Mouse (Mus musculus) midbrain, embryonic 15.5 days (tissue): ENCODE results near the gene Nsmf. TPM values are rescaled to one million over a fixed set of nuclear protein-coding genes. Genes with fewer than 3 reads are reported as not detected.

Source experiments
- ATAC-seq: fragments of 200-750 bp; cut with Nextera tagmentation; replicated peaks from 2 replicates; pipeline ENCODE4 v1.8.0; 2017; ENCODE audit warnings: moderate TSS enrichment
- H3K27ac ChIP-seq: fragments of 300-500 bp; sonication (generic); 2 replicates; pipeline ENCODE4 v1.5.1; 2015; ENCODE audit warnings: mild to moderate bottlenecking, inconsistent platforms
- H3K27me3 ChIP-seq: fragments of 300-500 bp; sonication (generic); replicated peaks from 2 replicates; pipeline ENCODE4 v1.6.1; 2015; ENCODE audit warnings: inconsistent platforms
- H3K36me3 ChIP-seq: fragments of 300-500 bp; sonication (generic); replicated peaks from 2 replicates; pipeline ENCODE4 v1.6.1; 2015; ENCODE audit warnings: inconsistent platforms
- H3K4me1 ChIP-seq: fragments of 300-500 bp; sonication (generic); 2 replicates; pipeline ENCODE4 v1.6.1; 2015; ENCODE audit warnings: inconsistent platforms
- H3K4me2 ChIP-seq: fragments of 300-500 bp; sonication (generic); 2 replicates; pipeline ENCODE4 v1.6.1; 2015; ENCODE audit warnings: inconsistent platforms, mild to moderate bottlenecking, moderate library complexity
- H3K4me3 ChIP-seq: fragments of 300-500 bp; sonication (generic); 2 replicates; pipeline ENCODE4 v1.5.1; 2015; ENCODE audit warnings: mild to moderate bottlenecking, inconsistent platforms
- H3K9ac ChIP-seq: fragments of 300-500 bp; sonication (generic); 2 replicates; pipeline ENCODE4 v1.6.1; 2015; ENCODE audit warnings: mild to moderate bottlenecking, inconsistent platforms
- H3K9me3 ChIP-seq: fragments of 300-500 bp; sonication (generic); 2 replicates; pipeline ENCODE4 v1.6.1; 2016; ENCODE audit warnings: inconsistent platforms
- whole genome bisulfite sequencing: fragments of 180-500 bp; shearing (Covaris S2); methylation state at CpG from one replicate; pipeline ENCODE4 v1.1.7; 2015; ENCODE audit warnings: mixed read lengths; 5-methylcytosine and 5-hydroxymethylcytosine counted together
- polyA plus RNA-seq: library from polyadenylated mRNA; unstranded; fragments of >200 nt; fragmentation: Nextera tagmentation; extraction: Ambion mirVana; gene quantifications from 2 replicates; pipeline ENCODE4 v1.2.1, GENCODE M21; 2015

Nsmf gene
- polyA plus RNA-seq, 1 experiment from 2014 or later, result 180 TPM

- H3K36me3 ChIP-seq, result peaks cover 17% of the 10 kb centered on the region
- H3K9ac ChIP-seq, result no peak overlapping the region
- no peak overlapping the region for H3K4me3 ChIP-seq
- H3K27me3 ChIP-seq, result no peaks in the 10 kb centered on the region
- H3K27ac ChIP-seq, result no peak overlapping the region
- peaks cover 21% of the 10 kb centered on the region for H3K4me1 ChIP-seq
- 90% methylated on average over 7 of the region's 7 CpGs for WGBS
- no peaks in the 10 kb centered on the region for H3K9me3 ChIP-seq
- no peak for ATAC-seq
- no peak overlapping the region for H3K4me2 ChIP-seq
Measured at GRCm38 (mm10) chr2:25058926-25059325, 4.8 kb downstream of the Nsmf start.

GRCm38 (mm10) chr2:25063523-25063922, 9.4 kb downstream of the Nsmf start:
- Histone ChIP-seq H3K4me3 (no peak overlapping the region), H3K4me2 (no peak overlapping the region), H3K4me1 (no peaks in the 10 kb centered on the region), H3K27me3 (no peaks in the 10 kb centered on the region), H3K27ac (no peak overlapping the region), H3K9ac (no peak overlapping the region), H3K9me3 (no peaks in the 10 kb centered on the region), H3K36me3 (peaks cover 14% of the 10 kb centered on the region)
- no peak for ATAC-seq
- 97% methylated on average over 5 of the region's 5 CpGs for WGBS

GRCm38 (mm10) chr2:25064285-25064684, 10.1 kb downstream of the Nsmf start:
- WGBS, result 97% methylated on average over 1 of the region's 1 CpGs
- H3K4me2 ChIP-seq, result no peak overlapping the region
- no peak overlapping the region for H3K9ac ChIP-seq

GRCm38 (mm10) chr2:25065537-25065936, 11.4 kb downstream of the Nsmf start:
- H3K27ac ChIP-seq, result no peak overlapping the region
- H3K27me3 ChIP-seq, result no peaks in the 10 kb centered on the region
- no peaks in the 10 kb centered on the region for H3K4me1 ChIP-seq
- H3K4me2 ChIP-seq, result no peak overlapping the region
- no peaks in the 10 kb centered on the region for H3K9me3 ChIP-seq
- H3K36me3 ChIP-seq, result peaks cover under 1% of the 10 kb centered on the region; the same call in 1 of the 2 replicates
- H3K4me3 ChIP-seq, result no peak overlapping the region
- no peak overlapping the region for H3K9ac ChIP-seq
- ATAC-seq, result no peak

More at GRCm38 (mm10) chr2:25064285-25064684, 10.1 kb downstream of the Nsmf start:
- no peaks in the 10 kb centered on the region for H3K4me1 ChIP-seq
- no peak overlapping the region for H3K27ac ChIP-seq
- no peaks in the 10 kb centered on the region for H3K9me3 ChIP-seq
- no peaks in the 10 kb centered on the region for H3K27me3 ChIP-seq
- no peak overlapping the region for H3K4me3 ChIP-seq
- no peak for ATAC-seq
- peaks cover 12% of the 10 kb centered on the region for H3K36me3 ChIP-seq

GRCm38 (mm10) chr2:25066552-25066951, 12.4 kb downstream of the Nsmf start:
- Histone ChIP-seq H3K4me1 (no peaks in the 10 kb centered on the region), H3K4me3 (no peak overlapping the region), H3K9ac (no peak overlapping the region), H3K27me3 (no peaks in the 10 kb centered on the region), H3K9me3 (no peaks in the 10 kb centered on the region), H3K4me2 (no peak overlapping the region), H3K27ac (no peak overlapping the region), H3K36me3 (no peaks in the 10 kb centered on the region)
- 85% methylated on average over 4 of the region's 4 CpGs for WGBS
- no peak for ATAC-seq

- Histone ChIP-seq H3K9ac (no peak overlapping the region), H3K27me3 (no peaks in the 10 kb centered on the region), H3K9me3 (no peaks in the 10 kb centered on the region), H3K4me2 (no peak overlapping the region), H3K27ac (no peak overlapping the region), H3K4me1 (no peaks in the 10 kb centered on the region), H3K36me3 (no peaks in the 10 kb centered on the region), H3K4me3 (no peak overlapping the region)
- WGBS, result 73% methylated on average over 4 of the region's 4 CpGs
- ATAC-seq, result no peak
Measured at GRCm38 (mm10) chr2:25069537-25069936, 15.4 kb downstream of the Nsmf start.

GRCm38 (mm10) chr2:25072398-25072797, 18.2 kb downstream of the Nsmf start:
- WGBS, result 94% methylated on average over 4 of the region's 4 CpGs
- H3K4me1 ChIP-seq, result no peaks in the 10 kb centered on the region
- no peaks in the 10 kb centered on the region for H3K9me3 ChIP-seq
- no peak overlapping the region for H3K9ac ChIP-seq
- no peak overlapping the region for H3K27ac ChIP-seq
- no peak overlapping the region for H3K4me3 ChIP-seq
- H3K4me2 ChIP-seq, result no peak overlapping the region
- H3K36me3 ChIP-seq, result no peaks in the 10 kb centered on the region
- no peak for ATAC-seq
- no peaks in the 10 kb centered on the region for H3K27me3 ChIP-seq

- WGBS, result 64% methylated on average over 4 of the region's 4 CpGs
- Histone ChIP-seq H3K27ac (no peak overlapping the region), H3K27me3 (no peaks in the 10 kb centered on the region), H3K36me3 (no peaks in the 10 kb centered on the region), H3K4me3 (no peak overlapping the region), H3K4me1 (no peaks in the 10 kb centered on the region), H3K9ac (no peak overlapping the region), H3K9me3 (no peaks in the 10 kb centered on the region), H3K4me2 (no peak overlapping the region)
- no peak for ATAC-seq
Measured at GRCm38 (mm10) chr2:25075506-25075905, 21.4 kb downstream of the Nsmf start.

- Histone ChIP-seq H3K4me1 (no peaks in the 10 kb centered on the region), H3K4me2 (no peak overlapping the region), H3K9ac (no peak overlapping the region), H3K4me3 (no peak overlapping the region), H3K27me3 (no peaks in the 10 kb centered on the region), H3K9me3 (no peaks in the 10 kb centered on the region), H3K36me3 (no peaks in the 10 kb centered on the region), H3K27ac (no peak overlapping the region)
- ATAC-seq, result no peak
- 86% methylated on average over 1 of the region's 1 CpGs for WGBS
Measured at GRCm38 (mm10) chr2:25078967-25079366, 24.8 kb downstream of the Nsmf start.

GRCm38 (mm10) chr2:25080076-25080475, 25.9 kb downstream of the Nsmf start, which contains the start of gene Entpd8:
Gene Entpd8, plus strand, starts transcription at chr2:25080304.
- Histone ChIP-seq H3K4me2 (no peak within 1 kb of the TSS), H3K36me3 (no peaks in the 10 kb centered on the region), H3K27me3 (no peaks in the 10 kb centered on the region), H3K4me1 (no peaks in the 10 kb centered on the region), H3K9ac (no peak within 1 kb of the TSS), H3K27ac (no peak within 1 kb of the TSS), H3K4me3 (no peak within 1 kb of the TSS), H3K9me3 (no peaks in the 10 kb centered on the region)
- 65% methylated on average over 5 of the region's 5 CpGs for WGBS
- no peak for ATAC-seq

GRCm38 (mm10) chr2:25083697-25084096, 29.5 kb downstream of the Nsmf start:
- H3K4me3 ChIP-seq, result no peak overlapping the region
- 82% methylated on average over 4 of the region's 4 CpGs for WGBS
- ATAC-seq, result no peak
- H3K4me2 ChIP-seq, result no peak overlapping the region
- no peaks in the 10 kb centered on the region for H3K9me3 ChIP-seq
- no peak overlapping the region for H3K9ac ChIP-seq
- no peaks in the 10 kb centered on the region for H3K4me1 ChIP-seq
- H3K36me3 ChIP-seq, result no peaks in the 10 kb centered on the region
- H3K27me3 ChIP-seq, result no peaks in the 10 kb centered on the region
- H3K27ac ChIP-seq, result no peak overlapping the region

GRCm38 (mm10) chr2:25085571-25085970, 31.4 kb downstream of the Nsmf start:
- no peak overlapping the region for H3K27ac ChIP-seq
- H3K27me3 ChIP-seq, result no peaks in the 10 kb centered on the region
- no peaks in the 10 kb centered on the region for H3K9me3 ChIP-seq
- no peak for ATAC-seq
- no peak overlapping the region for H3K4me3 ChIP-seq
- 84% methylated on average over 5 of the region's 5 CpGs for WGBS
- H3K36me3 ChIP-seq, result no peaks in the 10 kb centered on the region
- no peak overlapping the region for H3K4me2 ChIP-seq
- H3K9ac ChIP-seq, result no peak overlapping the region
- H3K4me1 ChIP-seq, result no peaks in the 10 kb centered on the region

- no peak for ATAC-seq
- no peaks in the 10 kb centered on the region for H3K9me3 ChIP-seq
- H3K4me3 ChIP-seq, result no peak overlapping the region
- H3K9ac ChIP-seq, result no peak overlapping the region
- H3K27ac ChIP-seq, result no peak overlapping the region
- 97% methylated on average over 2 of the region's 2 CpGs for WGBS
- H3K4me2 ChIP-seq, result no peak overlapping the region
- peaks cover 3% of the 10 kb centered on the region; the same call in 1 of the 2 replicates for H3K27me3 ChIP-seq
- no peaks in the 10 kb centered on the region for H3K4me1 ChIP-seq
- H3K36me3 ChIP-seq, result no peaks in the 10 kb centered on the region
Measured at GRCm38 (mm10) chr2:25087842-25088241, 33.7 kb downstream of the Nsmf start.
